Mouse (Mus musculus) lung, adult 2 months (tissue): ENCODE results near the gene 6430571L13Rik. TPM values are rescaled to one million over a fixed set of nuclear protein-coding genes. Genes with fewer than 3 reads are reported as not detected.

Experiments
- DNase-seq: peaks from one replicate; pipeline ENCODE4 v3.0.0; 2022
- H3K4me1 ChIP-seq: fragments of 200-500 bp; 2 replicates; pipeline ENCODE4 v1.6.1; 2011; ENCODE audit warnings: low read length; ENCODE audit not compliant: control insufficient read depth, insufficient read depth
- H3K4me3 ChIP-seq: fragments of 200-500 bp; replicated peaks from 2 replicates; pipeline ENCODE3; 2011; ENCODE audit warnings: low read depth, mild to moderate bottlenecking, control low read depth, low read length; ENCODE audit errors: extremely low read depth
- CTCF ChIP-seq: fragments of 200-500 bp; IDR thresholded peaks from 2 replicates; pipeline ENCODE4 v1.5.1; 2011; ENCODE audit warnings: mild to moderate bottlenecking, low read length, control low read depth; ENCODE audit not compliant: insufficient read depth
- POLR2A ChIP-seq: fragments of 200-500 bp; IDR thresholded peaks from 2 replicates; pipeline ENCODE4 v1.6.1; 2011; ENCODE audit warnings: low read depth, mild to moderate bottlenecking, control low read depth, low read length, borderline replicate concordance; ENCODE audit errors: extremely low read depth
- WGBS: fragments of 180-500 bp; shearing (Covaris S2); methylation state at CpG from one replicate; pipeline ENCODE4 v1.1.7; 2018; 5-methylcytosine and 5-hydroxymethylcytosine counted together
- polyA plus RNA-seq: library from polyadenylated mRNA; depleted of rRNA; stranded (reverse); fragments of >200 nt; gene quantifications from 2 replicates; pipeline ENCODE4 v1.2.3, GENCODE M21; 2012

Gene 6430571L13Rik
- polyA plus RNA-seq, 1 experiment: 1.1 TPM

- Histone ChIP-seq H3K4me3 (peak overlapping the region; percentile 41), H3K4me1 (peaks cover 35% of the 10 kb centered on the region)
- DNase-seq: no peak
- 53% methylated on average over 7 of the region's 7 CpGs for WGBS
- TF ChIP-seq CTCF: no peak
- TF ChIP-seq POLR2A: no peak
Measured at GRCm38 (mm10) chr9:107299783-107300182, 40.6 kb upstream of the 6430571L13Rik start.

- TF ChIP-seq CTCF (no peak), POLR2A (no peak)
- peak overlapping the region; percentile 41 for H3K4me3 ChIP-seq
- WGBS: 77% methylated on average over 30 of the region's 30 CpGs
- no peak for DNase-seq
- H3K4me1 ChIP-seq: peaks cover 35% of the 10 kb centered on the region
Measured at GRCm38 (mm10) chr9:107300224-107300973, 40.0 kb upstream of the 6430571L13Rik start.

DNA sequence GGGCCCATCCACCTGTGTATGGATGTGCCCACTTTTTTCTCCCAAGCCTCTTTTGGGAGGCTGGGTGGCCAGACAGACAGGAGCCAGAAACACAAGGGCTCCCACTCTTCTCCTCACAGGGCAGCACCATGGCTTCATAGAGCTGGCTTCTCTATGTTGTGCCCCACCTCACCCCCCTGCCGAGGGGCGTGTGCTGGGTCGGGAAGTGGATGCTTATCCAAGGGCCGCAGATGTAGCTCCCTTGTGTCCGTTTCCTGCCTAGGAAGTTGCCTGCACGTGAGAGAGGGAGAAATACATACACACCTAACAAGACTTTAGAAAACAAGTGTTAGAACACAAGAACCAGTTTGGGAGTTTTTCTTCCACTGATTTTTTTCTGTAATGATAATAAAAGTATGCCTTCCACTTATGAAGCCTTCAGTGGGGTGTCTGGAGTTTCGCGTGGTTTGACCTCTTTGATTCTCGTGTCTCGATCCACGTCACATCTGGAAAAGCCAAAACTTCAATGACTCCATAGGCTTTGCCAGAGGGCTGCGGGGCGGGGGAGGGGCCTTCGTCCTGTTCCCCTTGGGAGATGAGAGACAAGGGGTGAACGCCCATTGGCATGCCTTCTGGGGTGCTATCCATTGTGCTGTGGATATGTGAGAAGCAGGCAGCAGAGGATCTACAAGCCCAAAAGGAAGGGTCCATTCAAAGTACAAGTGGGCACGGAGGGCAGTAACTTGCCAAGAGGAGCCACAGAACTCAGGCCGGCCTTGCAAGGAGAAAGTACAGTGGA is 38.7 kb upstream of the 6430571L13Rik start:
- Histone ChIP-seq H3K4me1 (peaks cover 44% of the 10 kb centered on the region), H3K4me3 (no peak overlapping the region)
- WGBS: 52% methylated on average over 17 of the region's 17 CpGs
- no peak for DNase-seq
- TF ChIP-seq CTCF: no peak
- 0 out of 2 replicates have a peak, but pooled peaks have one; percentile 9 for TF ChIP-seq POLR2A

DNA sequence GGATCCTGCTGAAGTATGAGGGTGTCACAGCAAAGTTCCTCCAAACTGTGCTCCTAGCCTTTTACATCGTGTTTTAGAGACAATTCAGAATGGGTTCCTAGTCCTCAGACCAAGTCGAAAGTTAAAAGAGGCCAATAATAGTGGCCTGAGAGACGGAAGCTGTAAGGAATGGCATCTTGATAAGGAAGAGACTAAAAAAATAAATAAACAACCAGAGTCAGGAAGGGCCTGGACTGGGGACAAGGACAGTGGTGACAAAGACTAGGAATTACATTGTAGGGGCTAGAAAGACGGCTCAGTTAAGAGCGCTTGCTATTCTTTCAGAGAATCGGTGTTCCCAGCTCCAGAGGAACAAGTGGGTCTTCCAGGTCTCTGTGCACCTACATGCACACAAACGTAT is 37.8 kb upstream of the 6430571L13Rik start:
- no peak for DNase-seq
- TF ChIP-seq POLR2A (no peak), CTCF (no peak)
- Histone ChIP-seq H3K4me1 (peaks cover 53% of the 10 kb centered on the region), H3K4me3 (no peak overlapping the region)
- WGBS: 42% methylated on average over 7 of the region's 7 CpGs

DNA sequence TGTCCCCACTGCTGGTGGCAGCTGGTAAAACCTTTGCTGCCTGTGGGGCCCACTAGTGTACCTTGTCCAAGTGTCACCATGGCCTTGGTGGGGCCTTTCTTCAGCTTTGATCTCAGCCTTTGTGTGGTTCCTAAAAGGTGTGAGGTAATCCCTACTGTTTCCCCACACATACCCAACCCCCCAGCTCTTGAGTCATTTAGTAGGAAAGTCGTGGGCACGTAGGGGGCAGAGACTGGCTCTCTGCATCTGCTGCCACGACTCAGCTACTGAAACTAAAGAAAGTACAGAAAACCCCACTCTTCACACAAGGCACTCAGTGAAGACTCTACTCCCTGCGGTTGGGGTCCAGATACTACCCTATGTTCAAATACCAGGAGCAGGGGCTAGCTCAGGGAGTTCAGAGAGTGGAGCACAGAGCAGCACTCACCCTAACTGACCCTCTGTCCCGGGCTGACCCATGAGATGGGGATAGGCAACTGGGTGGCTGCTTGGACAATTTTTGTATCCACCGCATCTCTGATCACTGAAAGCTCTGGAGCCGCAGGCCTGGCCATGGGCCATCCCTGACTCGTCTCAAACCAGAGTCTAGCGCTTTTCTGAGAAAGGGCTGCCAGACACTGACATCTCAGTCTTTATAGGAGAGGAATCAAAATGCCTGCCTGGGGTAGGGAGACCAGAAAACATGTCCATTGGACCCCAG is 37.1 kb upstream of the 6430571L13Rik start:
- peaks cover 58% of the 10 kb centered on the region for H3K4me1 ChIP-seq
- 47% methylated on average over 9 of the region's 9 CpGs for WGBS
- DNase-seq: no peak
- H3K4me3 ChIP-seq: no peak overlapping the region
- TF ChIP-seq CTCF (no peak), POLR2A (no peak)

DNA sequence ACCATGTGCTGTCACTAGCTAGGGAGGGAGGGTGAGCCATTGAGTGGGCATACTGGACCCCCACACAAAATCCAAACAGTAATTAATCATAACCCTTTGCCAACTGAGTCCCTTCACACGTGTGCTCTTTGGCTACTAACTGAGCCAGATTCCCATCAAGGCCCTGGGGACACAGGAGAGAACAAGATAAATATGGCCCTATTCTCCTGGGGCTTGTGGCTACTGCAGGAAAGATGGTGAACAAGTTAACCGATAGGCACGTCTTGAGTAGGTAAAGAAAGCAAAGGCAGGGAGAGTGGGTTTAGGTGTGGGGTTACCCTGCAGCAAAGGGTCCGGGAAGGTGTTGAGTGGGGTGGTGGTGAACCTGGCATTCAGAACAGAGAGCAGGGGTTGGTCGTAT is 36.5 kb upstream of the 6430571L13Rik start:
- no peak for DNase-seq
- Histone ChIP-seq H3K4me1 (peaks cover 58% of the 10 kb centered on the region), H3K4me3 (no peak overlapping the region)
- 71% methylated on average over 5 of the region's 5 CpGs for WGBS
- no peak for TF ChIP-seq CTCF
- TF ChIP-seq POLR2A: no peak

DNA sequence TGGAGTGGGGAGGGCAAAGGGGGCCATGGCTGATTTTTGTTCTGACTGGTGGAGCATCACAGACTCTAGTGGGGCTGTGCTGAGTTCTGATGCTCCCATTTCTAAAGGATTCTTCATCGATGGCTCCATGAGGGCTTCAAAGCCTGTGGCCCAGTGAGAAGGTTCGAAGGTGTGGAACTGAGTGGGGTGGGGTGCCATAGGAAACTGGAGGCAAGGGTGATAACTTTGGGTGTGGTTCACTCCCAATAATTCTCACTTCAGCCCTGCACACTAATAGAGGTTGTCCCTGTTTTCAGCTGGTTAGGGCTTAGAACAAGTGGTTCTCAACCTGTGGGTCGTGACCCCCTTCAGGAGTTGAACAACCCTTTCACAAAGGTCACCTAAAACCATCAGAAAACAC is 36.0 kb upstream of the 6430571L13Rik start:
- no peak for DNase-seq
- TF ChIP-seq CTCF (no peak), POLR2A (no peak)
- 78% methylated on average over 3 of the region's 3 CpGs for WGBS
- Histone ChIP-seq H3K4me1 (peaks cover 58% of the 10 kb centered on the region), H3K4me3 (no peak overlapping the region)

DNA sequence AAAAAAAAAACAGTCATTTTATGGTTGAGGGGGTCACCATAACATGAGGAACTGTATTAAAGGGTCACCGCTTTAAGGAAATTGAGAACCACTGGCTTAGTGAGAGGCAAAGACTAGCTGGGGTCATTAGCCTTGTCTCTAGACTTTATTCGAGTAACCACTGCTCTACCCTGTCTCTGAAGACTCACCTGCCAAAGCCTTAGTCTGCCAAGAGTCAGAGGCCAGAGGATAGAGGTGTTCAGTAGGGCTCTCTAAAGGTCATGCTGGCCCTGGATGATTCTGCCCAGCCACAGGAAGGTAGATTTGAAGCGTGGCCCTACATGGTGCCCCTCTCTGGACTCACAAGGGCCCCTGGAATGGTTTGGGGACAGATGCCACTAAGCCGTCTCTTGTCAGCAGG is 35.4 kb upstream of the 6430571L13Rik start:
- DNase-seq: no peak
- H3K4me3 ChIP-seq: no peak overlapping the region
- TF ChIP-seq CTCF (no peak), POLR2A (no peak)
- H3K4me1 ChIP-seq: peaks cover 58% of the 10 kb centered on the region
- 77% methylated on average over 4 of the region's 4 CpGs for WGBS
